Mouse (Mus musculus): ENCODE data around the gene AC131692.1.

DNA sequence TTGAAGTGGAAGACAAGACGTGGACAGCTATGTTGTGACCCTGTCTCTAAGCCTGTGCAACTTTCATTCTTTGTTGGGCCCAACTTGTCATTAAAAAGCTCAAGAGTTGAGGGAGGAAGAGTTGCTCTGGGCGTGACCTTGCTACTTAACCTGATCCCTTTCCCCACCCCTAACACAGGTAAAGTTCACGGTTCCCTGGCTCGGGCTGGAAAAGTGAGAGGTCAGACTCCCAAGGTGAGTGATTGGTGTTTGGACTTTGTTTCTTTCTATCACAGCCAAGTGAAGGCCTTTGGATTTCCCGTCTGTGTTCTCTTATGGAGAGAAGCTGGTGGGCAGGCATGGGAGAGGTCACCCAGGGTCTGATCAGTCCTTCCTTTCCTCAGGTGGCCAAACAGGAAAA, 35.3 kb upstream of the AC131692.1 start:
- TF ChIP-seq POLR2A (IDR thresholded peaks at IDR 0.05; ENCODE audit: low read depth, low read length) (no peak), CTCF (IDR thresholded peaks at IDR 0.05; ENCODE audit: extremely low read depth, insufficient read depth, insufficient read length, insufficient replicate concordance) (no peak)

Measured in spleen, adult 2 months (tissue).